Mouse (Mus musculus) neural tube, embryonic 14.5 days (tissue): ENCODE results near the gene Tmem138. TPM values are rescaled to one million over a fixed set of nuclear protein-coding genes. Genes with fewer than 3 reads are reported as not detected.

Experiments used
- ATAC-seq: fragments of 200-750 bp; cut with Nextera tagmentation; 2 replicates; pipeline ENCODE4 v1.8.0; 2017; ENCODE audit warnings: low read depth, mild to moderate bottlenecking, moderate TSS enrichment, moderate library complexity
- H3K27ac ChIP-seq: fragments of 300-500 bp; sonication (generic); 2 replicates; pipeline ENCODE4 v1.5.1; 2014; ENCODE audit warnings: low read depth, mild to moderate bottlenecking, control low read depth, low read length, moderate library complexity, mixed read lengths
- H3K27me3 ChIP-seq: fragments of 300-500 bp; sonication (generic); 2 replicates; pipeline ENCODE4 v1.6.1; 2014; ENCODE audit warnings: low read length; ENCODE audit not compliant: control insufficient read depth, insufficient read depth
- H3K36me3 ChIP-seq: fragments of 300-500 bp; sonication (generic); 2 replicates; pipeline ENCODE4 v1.6.1; 2014; ENCODE audit warnings: low read length, mixed read lengths; ENCODE audit not compliant: control insufficient read depth, insufficient read depth
- H3K4me1 ChIP-seq: fragments of 300-500 bp; sonication (generic); 2 replicates; pipeline ENCODE4 v1.6.1; 2014; ENCODE audit warnings: low read length; ENCODE audit not compliant: control insufficient read depth, insufficient read depth
- H3K4me2 ChIP-seq: fragments of 300-500 bp; sonication (generic); 2 replicates; pipeline ENCODE4 v1.6.1; 2014; ENCODE audit warnings: mild to moderate bottlenecking, low read depth, low read length, control low read depth
- H3K4me3 ChIP-seq: fragments of 300-500 bp; sonication (generic); 2 replicates; pipeline ENCODE4 v1.5.1; 2014; ENCODE audit warnings: low read depth, low read length, control low read depth, mixed read lengths
- H3K9ac ChIP-seq: fragments of 300-500 bp; sonication (generic); replicated peaks from 2 replicates; pipeline ENCODE4 v1.6.1; 2014; ENCODE audit warnings: low read depth, mild to moderate bottlenecking, control low read depth, low read length, mixed read lengths
- H3K9me3 ChIP-seq: fragments of 300-500 bp; sonication (generic); 2 replicates; pipeline ENCODE4 v1.6.1; 2016; ENCODE audit warnings: low read length; ENCODE audit not compliant: control insufficient read depth
- WGBS: fragments of 180-500 bp; shearing (Covaris S2); extraction: QIAGEN DNeasy Blood & Tissue Kit; methylation state at CpG from one replicate; pipeline ENCODE4 v1.1.7; 2014; 5-methylcytosine and 5-hydroxymethylcytosine counted together
- polyA plus RNA-seq: library from polyadenylated mRNA; unstranded; fragments of >200 nt; fragmentation: Nextera tagmentation; extraction: Ambion mirVana; gene quantifications from 2 replicates; pipeline ENCODE4 v1.2.1, GENCODE M21; 2014

The Tmem138 gene
- polyA plus RNA-seq, 1 experiment from 2014 or later = 40.8 TPM

DNA sequence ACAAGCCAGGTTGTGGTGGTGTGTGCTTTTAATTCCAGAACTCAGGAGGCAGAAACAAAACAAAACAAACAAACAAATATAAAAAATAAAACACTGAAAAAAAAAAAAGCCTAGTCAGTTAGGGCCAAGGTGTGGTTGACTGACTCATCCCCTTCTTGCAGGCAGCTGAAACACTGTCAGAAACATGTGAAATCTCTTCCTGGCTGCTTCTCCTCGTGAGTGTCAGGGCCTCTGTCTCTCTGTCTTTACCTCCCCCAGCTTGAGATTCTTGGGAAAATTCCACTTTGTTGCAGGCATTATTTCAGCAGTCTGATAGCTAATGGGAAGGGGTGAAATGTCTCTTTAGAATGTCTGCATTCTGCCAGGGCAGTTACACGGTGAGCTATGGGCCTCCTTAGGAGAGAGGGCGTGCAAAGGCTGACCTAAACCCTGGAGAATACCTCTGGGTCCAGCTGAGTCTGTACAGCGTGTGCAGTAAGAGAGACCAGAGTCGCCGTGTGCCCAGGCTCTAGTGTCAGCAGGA is 25.1 kb upstream of the Tmem138 start:
- peak overlapping the region; percentile 30 for H3K4me3 ChIP-seq
- peak; percentile 22; the same call in 1 of the 2 replicates for ATAC-seq
- 0% methylated on average over 6 of the region's 6 CpGs for WGBS
- peak overlapping the region; percentile 86 for H3K9ac ChIP-seq
- H3K36me3 ChIP-seq = no peaks in the 10 kb centered on the region; the same call in 1 of the 2 replicates
- H3K27ac ChIP-seq = peak overlapping the region; percentile 96
- H3K9me3 ChIP-seq = no peaks in the 10 kb centered on the region
- H3K27me3 ChIP-seq = no peaks in the 10 kb centered on the region
- H3K4me1 ChIP-seq = peaks cover 29% of the 10 kb centered on the region
- peak overlapping the region; percentile 63 for H3K4me2 ChIP-seq

DNA sequence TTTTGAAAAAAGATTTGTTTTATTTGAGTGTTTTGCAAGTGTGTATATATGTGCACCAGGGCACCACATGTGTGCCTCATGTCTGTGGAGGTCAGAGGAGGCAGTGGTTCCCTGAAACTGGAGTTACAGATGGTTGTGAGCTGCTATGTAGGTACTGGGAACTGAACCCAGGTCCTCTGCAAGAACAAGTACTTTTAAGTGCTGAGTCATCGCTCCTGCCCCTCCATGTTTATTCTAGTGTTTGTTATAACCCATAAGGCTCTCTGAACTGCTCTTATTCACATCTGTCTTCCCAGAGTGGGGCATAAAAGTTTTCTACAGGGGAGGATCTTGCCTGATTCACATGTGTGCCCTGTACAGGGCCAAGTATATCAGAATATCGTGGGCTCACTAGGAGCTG is 22.5 kb upstream of the Tmem138 start:
- no peak for ATAC-seq
- H3K36me3 ChIP-seq = 0 out of 2 replicates have a peak, but pooled peaks cover 1% of the 10 kb centered on the region

DNA sequence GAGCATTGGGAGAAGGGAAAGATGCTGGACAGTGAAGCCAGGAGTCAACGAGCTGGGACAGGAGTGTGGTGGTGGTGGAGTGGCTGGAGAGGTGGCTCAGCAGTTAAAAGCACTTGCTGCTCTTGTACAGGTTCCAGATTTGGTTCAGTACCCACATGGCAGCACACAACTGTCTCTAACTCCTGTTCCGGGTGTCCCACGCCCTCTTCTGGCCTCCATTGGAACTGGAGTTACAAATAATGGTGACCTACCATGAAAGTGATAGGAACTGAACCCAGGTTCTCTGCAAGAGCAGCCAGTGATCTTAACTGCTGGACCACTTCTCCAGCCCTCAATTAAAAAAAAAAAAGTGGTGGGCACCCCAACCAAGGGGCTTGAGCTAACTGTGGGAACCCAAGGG is 21.0 kb upstream of the Tmem138 start:
- Histone ChIP-seq H3K4me3 (no peak overlapping the region), H3K27me3 (no peaks in the 10 kb centered on the region), H3K4me2 (no peak overlapping the region), H3K4me1 (peaks cover 8% of the 10 kb centered on the region; the same call in 1 of the 2 replicates), H3K36me3 (peaks cover 11% of the 10 kb centered on the region; the same call in 1 of the 2 replicates), H3K9ac (no peak overlapping the region), H3K27ac (no peak overlapping the region), H3K9me3 (no peaks in the 10 kb centered on the region)
- ATAC-seq = no peak
- WGBS = 33% methylated on average over 3 of the region's 3 CpGs

More for the DNA sequence above, 22.5 kb upstream of the Tmem138 start:
- Histone ChIP-seq H3K27me3 (no peaks in the 10 kb centered on the region), H3K9me3 (no peaks in the 10 kb centered on the region), H3K4me1 (peaks cover 16% of the 10 kb centered on the region), H3K4me3 (no peak overlapping the region), H3K27ac (no peak overlapping the region), H3K4me2 (no peak overlapping the region), H3K9ac (no peak overlapping the region)
- 94% methylated on average over 2 of the region's 2 CpGs for WGBS

DNA sequence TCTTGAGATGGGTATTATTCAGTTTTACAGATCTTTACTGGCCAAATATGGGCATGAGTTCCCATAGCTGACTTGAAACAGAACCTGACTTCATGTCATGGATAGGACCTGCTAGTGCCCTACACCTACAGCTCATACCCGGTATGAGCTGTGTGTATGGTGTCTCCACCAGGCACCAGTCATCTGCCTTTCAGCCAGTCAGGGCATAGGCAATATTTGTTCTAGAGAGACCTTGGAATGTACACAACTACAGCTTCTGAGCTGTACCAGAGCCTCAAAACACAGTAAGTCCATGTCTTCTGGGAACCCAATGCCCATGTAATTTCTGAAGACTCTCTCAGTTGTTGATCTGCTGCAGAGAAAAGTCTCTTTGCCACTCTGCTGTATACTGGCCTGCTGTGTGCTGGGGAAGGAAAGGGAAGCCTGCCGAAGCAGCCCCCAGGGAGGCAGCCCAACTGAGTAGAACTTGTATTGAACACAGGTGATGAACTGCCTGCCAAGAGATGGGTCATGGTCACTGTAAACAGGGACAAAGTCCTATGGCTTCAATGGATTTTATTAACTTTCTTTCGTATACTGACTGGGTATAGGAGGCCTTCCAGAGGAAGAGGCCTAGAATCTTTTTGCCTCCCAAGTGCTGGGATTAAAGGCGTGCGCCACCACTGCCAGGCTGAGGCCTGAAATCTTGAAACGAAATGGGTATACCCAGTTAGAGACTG is 14.7 kb upstream of the Tmem138 start:
- Histone ChIP-seq H3K36me3 (peaks cover 14% of the 10 kb centered on the region), H3K4me3 (no peak overlapping the region), H3K9me3 (no peaks in the 10 kb centered on the region), H3K4me1 (no peaks in the 10 kb centered on the region), H3K9ac (no peak overlapping the region), H3K4me2 (no peak overlapping the region), H3K27me3 (no peaks in the 10 kb centered on the region), H3K27ac (no peak overlapping the region)
- no peak for ATAC-seq
- 92% methylated on average over 6 of the region's 6 CpGs for WGBS

DNA sequence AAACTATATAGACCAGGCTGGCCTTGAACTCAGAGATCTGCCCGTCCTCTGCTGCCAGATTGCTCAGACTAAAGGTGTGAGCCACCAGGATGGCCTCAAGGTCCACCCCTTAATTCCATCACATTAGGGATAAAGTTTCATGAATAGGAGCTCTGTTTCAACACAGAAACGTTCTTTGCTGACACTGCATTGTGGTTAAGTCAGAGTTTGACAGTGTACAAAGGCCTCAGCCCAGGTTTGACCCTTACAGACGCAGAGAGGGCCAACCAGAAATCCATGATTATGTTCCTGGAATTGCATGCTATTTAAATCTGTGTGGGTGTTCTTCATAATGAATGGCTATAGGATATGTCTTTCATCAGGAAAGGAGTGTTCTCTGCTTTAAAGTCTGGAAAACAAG is 13.1 kb upstream of the Tmem138 start:
- ATAC-seq = no peak
- Histone ChIP-seq H3K36me3 (peaks cover 14% of the 10 kb centered on the region), H3K9ac (no peak overlapping the region), H3K27me3 (no peaks in the 10 kb centered on the region), H3K9me3 (no peaks in the 10 kb centered on the region), H3K27ac (no peak overlapping the region), H3K4me1 (no peaks in the 10 kb centered on the region), H3K4me2 (no peak overlapping the region), H3K4me3 (no peak overlapping the region)
- 75% methylated on average over 3 of the region's 3 CpGs for WGBS

DNA sequence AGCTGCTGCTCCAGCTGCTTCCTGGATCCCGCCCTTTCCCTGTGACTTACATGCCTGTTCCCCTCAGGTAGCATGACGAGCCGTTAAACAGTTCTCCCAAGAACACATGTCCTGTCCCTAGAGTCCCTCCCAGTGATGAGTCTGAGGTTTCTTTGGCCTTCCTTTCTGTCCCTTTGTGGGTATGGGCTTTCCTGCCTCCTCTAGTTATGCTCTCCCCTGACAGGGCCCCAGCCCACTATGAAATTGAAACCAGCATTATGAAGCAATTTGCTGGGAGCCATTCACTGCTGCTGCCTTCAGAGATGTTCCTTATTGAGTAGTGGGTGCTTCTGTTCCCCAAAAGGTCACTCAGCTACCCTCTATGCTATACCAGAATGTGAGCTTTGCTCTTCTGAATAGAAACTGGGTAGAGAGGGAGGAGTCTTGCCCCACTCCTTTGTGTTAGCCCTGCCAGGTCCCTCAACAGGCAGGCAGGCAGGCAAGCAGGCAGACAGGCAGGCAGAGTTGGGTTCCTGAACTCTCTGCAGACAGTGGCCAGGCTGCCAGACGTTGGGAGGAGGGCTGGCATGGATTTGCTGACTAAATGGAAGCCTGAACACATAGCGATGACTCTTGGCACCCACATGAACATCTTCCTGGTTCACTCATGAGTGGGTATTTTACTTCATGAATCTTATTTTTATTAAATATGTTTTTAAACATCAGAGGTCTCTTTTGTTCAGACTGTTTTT is 12.1 kb upstream of the Tmem138 start:
- Histone ChIP-seq H3K9ac (no peak overlapping the region), H3K9me3 (no peaks in the 10 kb centered on the region), H3K4me2 (no peak overlapping the region), H3K27me3 (no peaks in the 10 kb centered on the region), H3K27ac (no peak overlapping the region), H3K4me1 (no peaks in the 10 kb centered on the region), H3K36me3 (peaks cover 11% of the 10 kb centered on the region), H3K4me3 (no peak overlapping the region)
- 72% methylated on average over 5 of the region's 5 CpGs for WGBS
- ATAC-seq = no peak

DNA sequence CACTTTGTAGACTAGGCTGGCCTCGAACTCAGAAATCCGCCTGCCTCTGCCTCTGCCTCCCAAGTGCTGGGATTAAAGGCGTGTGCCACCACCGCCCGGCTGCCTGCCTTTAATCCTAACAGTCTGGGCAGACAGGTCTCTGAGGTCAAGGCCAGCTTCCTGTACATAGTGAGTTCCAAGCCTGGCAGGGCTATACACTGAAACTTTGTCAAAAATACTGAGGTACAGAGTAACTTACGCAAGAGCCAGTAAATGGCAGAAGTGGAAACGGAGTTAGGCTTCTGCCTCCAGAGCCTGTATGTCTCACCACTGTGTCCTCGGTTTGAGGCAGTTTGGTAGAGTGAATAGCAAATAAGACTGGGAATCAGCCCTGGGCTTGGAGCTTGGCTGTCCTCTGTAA is 10.1 kb upstream of the Tmem138 start:
- H3K4me3 ChIP-seq = no peak overlapping the region
- WGBS = 89% methylated on average over 8 of the region's 8 CpGs

DNA sequence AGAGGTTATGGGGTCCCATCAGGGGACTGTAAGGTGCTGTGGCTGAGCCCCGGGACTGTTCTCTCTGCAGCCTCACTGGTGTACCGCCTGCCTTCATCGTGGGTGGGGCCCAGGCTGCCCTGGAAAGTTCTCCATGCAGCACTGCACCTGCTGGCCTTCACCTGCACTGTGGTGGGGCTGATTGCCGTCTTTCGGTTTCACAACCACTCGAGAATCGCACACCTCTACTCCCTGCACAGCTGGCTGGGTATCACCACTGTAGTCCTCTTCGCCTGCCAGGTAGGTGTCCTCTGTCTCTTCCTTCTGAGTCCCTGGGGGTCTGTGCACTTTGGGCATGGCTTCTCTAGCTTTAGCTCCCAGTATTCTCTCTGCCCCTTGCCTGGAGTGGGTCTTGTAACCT is 8.0 kb upstream of the Tmem138 start:
- no peaks in the 10 kb centered on the region for H3K27me3 ChIP-seq
- H3K4me2 ChIP-seq = no peak overlapping the region
- WGBS = 91% methylated on average over 8 of the region's 8 CpGs
- no peaks in the 10 kb centered on the region for H3K9me3 ChIP-seq
- no peak for ATAC-seq
- peaks cover 7% of the 10 kb centered on the region; the same call in 1 of the 2 replicates for H3K36me3 ChIP-seq
- no peak overlapping the region for H3K27ac ChIP-seq
- no peaks in the 10 kb centered on the region for H3K4me1 ChIP-seq
- H3K9ac ChIP-seq = no peak overlapping the region
- no peak overlapping the region for H3K4me3 ChIP-seq

More for the DNA sequence above, 10.1 kb upstream of the Tmem138 start:
- no peaks in the 10 kb centered on the region for H3K27me3 ChIP-seq
- H3K36me3 ChIP-seq = peaks cover 7% of the 10 kb centered on the region; the same call in 1 of the 2 replicates
- no peak overlapping the region for H3K4me2 ChIP-seq
- H3K9ac ChIP-seq = no peak overlapping the region
- no peak for ATAC-seq
- H3K27ac ChIP-seq = no peak overlapping the region
- H3K4me1 ChIP-seq = no peaks in the 10 kb centered on the region
- H3K9me3 ChIP-seq = no peaks in the 10 kb centered on the region
